Mouse (Mus musculus) kidney, embryonic 16.5 days (tissue): ENCODE measurements around the gene Slc12a1. TPM values are rescaled to one million over a fixed set of nuclear protein-coding genes. Genes with fewer than 3 reads are reported as not detected.

Experiments
- ATAC-seq: fragments of 200-750 bp; cut with Nextera tagmentation; 2 replicates; pipeline ENCODE4 v1.8.0; 2017; ENCODE audit warnings: moderate TSS enrichment; ENCODE audit not compliant: low FRiP score, low TSS enrichment
- H3K27ac ChIP-seq: fragments of 300-500 bp; sonication (generic); 2 replicates; pipeline ENCODE4 v1.5.1; 2014; ENCODE audit warnings: low read length
- H3K27me3 ChIP-seq: fragments of 300-500 bp; sonication (generic); 2 replicates; pipeline ENCODE4 v1.6.1; 2014; ENCODE audit warnings: low read length, control low read depth, mixed read lengths; ENCODE audit not compliant: insufficient read depth
- H3K36me3 ChIP-seq: fragments of 300-500 bp; sonication (generic); 2 replicates; pipeline ENCODE4 v1.6.1; 2014; ENCODE audit warnings: low read length, control low read depth, mixed read lengths; ENCODE audit not compliant: insufficient read depth
- H3K4me1 ChIP-seq: fragments of 300-500 bp; sonication (generic); 2 replicates; pipeline ENCODE4 v1.6.1; 2014; ENCODE audit warnings: low read length, control low read depth, mixed read lengths; ENCODE audit not compliant: insufficient read depth
- H3K4me2 ChIP-seq: fragments of 300-500 bp; sonication (generic); replicated peaks from 2 replicates; pipeline ENCODE4 v1.6.1; 2014; ENCODE audit warnings: low read depth, low read length
- H3K4me3 ChIP-seq: fragments of 300-500 bp; sonication (generic); 2 replicates; pipeline ENCODE4 v1.5.1; 2014; ENCODE audit warnings: mild to moderate bottlenecking, low read length
- H3K9ac ChIP-seq: fragments of 300-500 bp; sonication (generic); replicated peaks from 2 replicates; pipeline ENCODE4 v1.6.1; 2014; ENCODE audit warnings: low read length
- H3K9me3 ChIP-seq: fragments of 300-500 bp; sonication (generic); 2 replicates; pipeline ENCODE4 v1.6.1; 2016; ENCODE audit warnings: low read length, control low read depth
- WGBS: fragments of 180-500 bp; shearing (Covaris S2); extraction: QIAGEN DNeasy Blood & Tissue Kit; methylation state at CpG from one replicate; pipeline ENCODE4 v1.1.7; 2014; 5-methylcytosine and 5-hydroxymethylcytosine counted together
- polyA plus RNA-seq: library from polyadenylated mRNA; unstranded; fragments of >200 nt; fragmentation: Nextera tagmentation; extraction: Ambion mirVana; gene quantifications from 2 replicates; pipeline ENCODE4 v1.2.1, GENCODE M21; 2015

Gene Slc12a1
- polyA plus RNA-seq, 1 experiment from 2014 or later = 75.4 TPM

GRCm38 (mm10) chr2:125249874-125250273 lies 97.6 kb downstream of the Slc12a1 start:
- Histone ChIP-seq H3K4me2 (no peak overlapping the region), H3K9me3 (peaks cover 6% of the 10 kb centered on the region), H3K27ac (no peak overlapping the region), H3K27me3 (no peaks in the 10 kb centered on the region), H3K9ac (no peak overlapping the region), H3K4me3 (no peak overlapping the region), H3K4me1 (peaks cover 34% of the 10 kb centered on the region), H3K36me3 (peaks cover 38% of the 10 kb centered on the region)
- WGBS = 96% methylated on average over 4 of the region's 4 CpGs
- ATAC-seq = no peak

GRCm38 (mm10) chr2:125251781-125252180 lies 99.5 kb downstream of the Slc12a1 start:
- Histone ChIP-seq H3K36me3 (peaks cover 48% of the 10 kb centered on the region), H3K4me2 (no peak overlapping the region), H3K9me3 (peaks cover 6% of the 10 kb centered on the region), H3K27ac (no peak overlapping the region), H3K4me3 (no peak overlapping the region), H3K27me3 (no peaks in the 10 kb centered on the region), H3K4me1 (peaks cover 15% of the 10 kb centered on the region), H3K9ac (no peak overlapping the region)
- ATAC-seq = no peak
- WGBS = 92% methylated on average over 4 of the region's 4 CpGs

GRCm38 (mm10) chr2:125252275-125252674 lies 100.0 kb downstream of the Slc12a1 start:
- H3K27ac ChIP-seq = no peak overlapping the region
- peaks cover 53% of the 10 kb centered on the region for H3K36me3 ChIP-seq
- 47% methylated on average over 2 of the region's 2 CpGs for WGBS
- peaks cover 6% of the 10 kb centered on the region for H3K9me3 ChIP-seq
- H3K4me2 ChIP-seq = no peak overlapping the region
- no peaks in the 10 kb centered on the region for H3K27me3 ChIP-seq
- no peak overlapping the region for H3K4me3 ChIP-seq
- no peak overlapping the region for H3K9ac ChIP-seq
- no peak for ATAC-seq
- H3K4me1 ChIP-seq = peaks cover 15% of the 10 kb centered on the region

- 96% methylated on average over 6 of the region's 6 CpGs for WGBS
- H3K36me3 ChIP-seq = peaks cover 61% of the 10 kb centered on the region
- H3K9ac ChIP-seq = no peak overlapping the region
- H3K4me3 ChIP-seq = no peak overlapping the region
- H3K4me2 ChIP-seq = no peak overlapping the region
- peaks cover 6% of the 10 kb centered on the region for H3K9me3 ChIP-seq
- no peak overlapping the region for H3K27ac ChIP-seq
- no peaks in the 10 kb centered on the region for H3K27me3 ChIP-seq
- H3K4me1 ChIP-seq = peaks cover 12% of the 10 kb centered on the region
- ATAC-seq = no peak
These were observed 101.4 kb downstream of the Slc12a1 start for GRCm38 (mm10) chr2:125253699-125254098.

GRCm38 (mm10) chr2:125254630-125255029 lies 102.3 kb downstream of the Slc12a1 start:
- no peak overlapping the region for H3K27ac ChIP-seq
- 96% methylated on average over 3 of the region's 3 CpGs for WGBS
- H3K9ac ChIP-seq = no peak overlapping the region
- H3K4me2 ChIP-seq = no peak overlapping the region
- no peaks in the 10 kb centered on the region for H3K27me3 ChIP-seq
- no peak overlapping the region for H3K4me3 ChIP-seq
- H3K4me1 ChIP-seq = 0 out of 2 replicates have a peak, but pooled peaks cover 3% of the 10 kb centered on the region
- ATAC-seq = no peak
- H3K36me3 ChIP-seq = peaks cover 63% of the 10 kb centered on the region
- peaks cover 6% of the 10 kb centered on the region for H3K9me3 ChIP-seq

- no peaks in the 10 kb centered on the region for H3K27me3 ChIP-seq
- peaks cover 56% of the 10 kb centered on the region for H3K36me3 ChIP-seq
These were observed 103.6 kb downstream of the Slc12a1 start for GRCm38 (mm10) chr2:125255886-125256285.

GRCm38 (mm10) chr2:125259230-125260120 lies 107.2 kb downstream of the Slc12a1 start:
- Histone ChIP-seq H3K4me2 (no peak overlapping the region), H3K36me3 (peaks cover 33% of the 10 kb centered on the region), H3K9me3 (peaks cover 3% of the 10 kb centered on the region), H3K4me3 (no peak overlapping the region), H3K27me3 (no peaks in the 10 kb centered on the region), H3K9ac (no peak overlapping the region), H3K27ac (no peak overlapping the region), H3K4me1 (peaks cover 9% of the 10 kb centered on the region; the same call in 1 of the 2 replicates)
- 85% methylated on average over 14 of the region's 14 CpGs for WGBS
- no peak for ATAC-seq

More at GRCm38 (mm10) chr2:125255886-125256285, 103.6 kb downstream of the Slc12a1 start:
- Histone ChIP-seq H3K27ac (no peak overlapping the region), H3K4me2 (no peak overlapping the region), H3K4me3 (no peak overlapping the region), H3K9ac (no peak overlapping the region), H3K4me1 (no peaks in the 10 kb centered on the region), H3K9me3 (peaks cover 6% of the 10 kb centered on the region)
- WGBS = 70% methylated on average over 3 of the region's 3 CpGs
- no peak for ATAC-seq

GRCm38 (mm10) chr2:125260326-125260725 lies 108.0 kb downstream of the Slc12a1 start:
- Histone ChIP-seq H3K36me3 (peaks cover 28% of the 10 kb centered on the region), H3K27ac (no peak overlapping the region), H3K4me2 (no peak overlapping the region), H3K27me3 (no peaks in the 10 kb centered on the region), H3K9me3 (no peaks in the 10 kb centered on the region), H3K4me1 (peaks cover 9% of the 10 kb centered on the region; the same call in 1 of the 2 replicates), H3K9ac (no peak overlapping the region), H3K4me3 (no peak overlapping the region)
- 73% methylated on average over 2 of the region's 2 CpGs for WGBS
- no peak for ATAC-seq

- Histone ChIP-seq H3K9ac (no peak overlapping the region), H3K4me1 (peaks cover 9% of the 10 kb centered on the region; the same call in 1 of the 2 replicates), H3K36me3 (peaks cover 7% of the 10 kb centered on the region), H3K27me3 (no peaks in the 10 kb centered on the region), H3K27ac (no peak overlapping the region), H3K4me2 (no peak overlapping the region), H3K4me3 (no peak overlapping the region), H3K9me3 (no peaks in the 10 kb centered on the region)
- ATAC-seq = no peak
- WGBS = 17% methylated on average over 5 of the region's 5 CpGs
These were observed 110.8 kb downstream of the Slc12a1 start for GRCm38 (mm10) chr2:125263056-125263455.

GRCm38 (mm10) chr2:125263753-125264152 lies 111.4 kb downstream of the Slc12a1 start:
- Histone ChIP-seq H3K9ac (no peak overlapping the region), H3K27ac (no peak overlapping the region), H3K9me3 (no peaks in the 10 kb centered on the region), H3K4me3 (no peak overlapping the region), H3K4me2 (no peak overlapping the region), H3K36me3 (peaks cover 6% of the 10 kb centered on the region; the same call in 1 of the 2 replicates), H3K27me3 (no peaks in the 10 kb centered on the region), H3K4me1 (peaks cover 9% of the 10 kb centered on the region; the same call in 1 of the 2 replicates)
- ATAC-seq = no peak
- WGBS = 18% methylated on average over 9 of the region's 9 CpGs
